Mouse (Mus musculus): Measurements from ENCODE around the gene Ptprj. TPM values are rescaled to one million over a fixed set of nuclear protein-coding genes. Genes with fewer than 3 reads are reported as not detected.
A peak's percentile ranks its signal among the peaks of the same experiment; 100 is the strongest.

Ptprj gene
- polyA plus RNA-seq, 1 experiment from 2014 or later, result 1.7 TPM

- Histone ChIP-seq H3K36me3 (no peaks in the 10 kb centered on the region), H3K4me2 (no peak overlapping the region), H3K27me3 (no peaks in the 10 kb centered on the region), H3K9me3 (replicated peaks) (no peaks in the 10 kb centered on the region), H3K4me3 (replicated peaks) (no peak overlapping the region), H3K9ac (no peak overlapping the region), H3K27ac (no peak overlapping the region), H3K4me1 (replicated peaks) (no peaks in the 10 kb centered on the region)
- ATAC-seq (ENCODE audit: low read depth) (no peak), DNase-seq (no peak)
- 75% methylated on average over 3 of the region's 3 CpGs for WGBS (ENCODE audit: insufficient replicate concordance)
Observed at GRCm38 (mm10) chr2:90601056-90601455, 20.6 kb upstream of the Ptprj start.

GRCm38 (mm10) chr2:90588141-90588540, 7.7 kb upstream of the Ptprj start:
- Histone ChIP-seq H3K4me1 (replicated peaks) (peaks cover 4% of the 10 kb centered on the region; the same call in 1 of the 2 replicates), H3K27ac (no peak overlapping the region), H3K4me3 (replicated peaks) (no peak overlapping the region), H3K9ac (no peak overlapping the region), H3K9me3 (replicated peaks) (no peaks in the 10 kb centered on the region), H3K27me3 (no peaks in the 10 kb centered on the region), H3K4me2 (no peak overlapping the region), H3K36me3 (no peaks in the 10 kb centered on the region)
- DNase-seq (no peak), ATAC-seq (ENCODE audit: low read depth) (no peak)
- WGBS (ENCODE audit: insufficient replicate concordance), result 52% methylated on average over 1 of the region's 1 CpGs

GRCm38 (mm10) chr2:90584506-90584905, 4.1 kb upstream of the Ptprj start:
- Histone ChIP-seq H3K27ac (no peak overlapping the region), H3K4me3 (replicated peaks) (no peak overlapping the region), H3K9ac (no peak overlapping the region), H3K9me3 (replicated peaks) (no peaks in the 10 kb centered on the region), H3K36me3 (no peaks in the 10 kb centered on the region), H3K27me3 (peaks cover 2% of the 10 kb centered on the region; the same call in 1 of the 2 replicates), H3K4me1 (replicated peaks) (peaks cover 26% of the 10 kb centered on the region), H3K4me2 (no peak overlapping the region)
- WGBS (ENCODE audit: insufficient replicate concordance), result 41% methylated on average over 4 of the region's 4 CpGs
- DNase-seq, result no peak
- ATAC-seq (ENCODE audit: low read depth), result no peak

GRCm38 (mm10) chr2:90583628-90584131, 3.2 kb upstream of the Ptprj start:
- no peak overlapping the region for H3K4me2 ChIP-seq
- ATAC-seq (ENCODE audit: low read depth), result no peak
- peaks cover 2% of the 10 kb centered on the region; the same call in 1 of the 2 replicates for H3K27me3 ChIP-seq
- WGBS (ENCODE audit: insufficient replicate concordance), result 46% methylated on average over 5 of the region's 5 CpGs
- no peak overlapping the region for H3K4me3 ChIP-seq (replicated peaks)
- peaks cover 34% of the 10 kb centered on the region for H3K4me1 ChIP-seq (replicated peaks)
- DNase-seq, result no peak
- H3K9ac ChIP-seq, result no peak overlapping the region
- H3K27ac ChIP-seq, result no peak overlapping the region
- H3K36me3 ChIP-seq, result no peaks in the 10 kb centered on the region
- no peaks in the 10 kb centered on the region for H3K9me3 ChIP-seq (replicated peaks)

GRCm38 (mm10) chr2:90582814-90583213, 2.4 kb upstream of the Ptprj start:
- Histone ChIP-seq H3K9me3 (replicated peaks) (no peaks in the 10 kb centered on the region), H3K4me1 (replicated peaks) (peaks cover 41% of the 10 kb centered on the region)
- WGBS (ENCODE audit: insufficient replicate concordance), result 62% methylated on average over 2 of the region's 2 CpGs

GRCm38 (mm10) chr2:90582311-90582710, 1.9 kb upstream of the Ptprj start:
- Histone ChIP-seq H3K27me3 (peaks cover 2% of the 10 kb centered on the region; the same call in 1 of the 2 replicates), H3K27ac (no peak overlapping the region), H3K4me3 (replicated peaks) (no peak overlapping the region), H3K4me1 (replicated peaks) (peaks cover 46% of the 10 kb centered on the region), H3K9ac (no peak overlapping the region), H3K36me3 (no peaks in the 10 kb centered on the region), H3K9me3 (replicated peaks) (no peaks in the 10 kb centered on the region), H3K4me2 (no peak overlapping the region)
- ATAC-seq (ENCODE audit: low read depth) (no peak), DNase-seq (no peak)
- 61% methylated on average over 4 of the region's 4 CpGs for WGBS (ENCODE audit: insufficient replicate concordance)

More at GRCm38 (mm10) chr2:90582814-90583213, 2.4 kb upstream of the Ptprj start:
- Histone ChIP-seq H3K4me2 (no peak overlapping the region), H3K36me3 (no peaks in the 10 kb centered on the region), H3K4me3 (replicated peaks) (no peak overlapping the region), H3K9ac (no peak overlapping the region), H3K27me3 (peaks cover 2% of the 10 kb centered on the region; the same call in 1 of the 2 replicates), H3K27ac (no peak overlapping the region)
- DNase-seq, result no peak
- no peak for ATAC-seq (ENCODE audit: low read depth)

- Histone ChIP-seq H3K9ac (no peak overlapping the region), H3K4me3 (replicated peaks) (no peak overlapping the region), H3K27ac (no peak overlapping the region), H3K4me2 (0 out of 2 replicates have a peak overlapping the region, but pooled peaks have one; percentile 100), H3K36me3 (no peaks in the 10 kb centered on the region), H3K4me1 (replicated peaks) (peaks cover 52% of the 10 kb centered on the region), H3K27me3 (peaks cover 2% of the 10 kb centered on the region; the same call in 1 of the 2 replicates), H3K9me3 (replicated peaks) (no peaks in the 10 kb centered on the region)
- WGBS (ENCODE audit: insufficient replicate concordance), result 37% methylated on average over 1 of the region's 1 CpGs
- DNase-seq (no peak), ATAC-seq (ENCODE audit: low read depth) (no peak)
Observed at GRCm38 (mm10) chr2:90581796-90582125, 1.3 kb upstream of the Ptprj start.

GRCm38 (mm10) chr2:90581006-90581795, 754 bp upstream of the Ptprj start:
- H3K27me3 ChIP-seq, result peaks cover 2% of the 10 kb centered on the region; the same call in 1 of the 2 replicates
- peaks cover 57% of the 10 kb centered on the region for H3K4me1 ChIP-seq (replicated peaks)
- ATAC-seq (ENCODE audit: low read depth), result peak; percentile 29
- peak overlapping the region; percentile 100 for H3K4me2 ChIP-seq
- WGBS (ENCODE audit: insufficient replicate concordance), result 9% methylated on average over 11 of the region's 11 CpGs
- H3K36me3 ChIP-seq, result no peaks in the 10 kb centered on the region
- H3K9ac ChIP-seq, result peak overlapping the region; percentile 92
- no peaks in the 10 kb centered on the region for H3K9me3 ChIP-seq (replicated peaks)
- peak overlapping the region; percentile 78 for H3K4me3 ChIP-seq (replicated peaks)
- no peak for DNase-seq
- H3K27ac ChIP-seq, result peak overlapping the region; percentile 76; the same call in 1 of the 2 replicates

GRCm38 (mm10) chr2:90579728-90580235, 665 bp downstream of the Ptprj start:
- H3K4me1 ChIP-seq (replicated peaks), result peaks cover 71% of the 10 kb centered on the region
- no peaks in the 10 kb centered on the region for H3K9me3 ChIP-seq (replicated peaks)
- peak overlapping the region; percentile 92 for H3K9ac ChIP-seq
- peaks cover 2% of the 10 kb centered on the region; the same call in 1 of the 2 replicates for H3K27me3 ChIP-seq
- H3K27ac ChIP-seq, result peak overlapping the region; percentile 76
- H3K36me3 ChIP-seq, result no peaks in the 10 kb centered on the region
- H3K4me3 ChIP-seq (replicated peaks), result peak overlapping the region; percentile 78
- peak; percentile 60 for ATAC-seq (ENCODE audit: low read depth)
- peak; percentile 46 for DNase-seq
- WGBS (ENCODE audit: insufficient replicate concordance), result 0% methylated on average over 44 of the region's 44 CpGs
- H3K4me2 ChIP-seq, result peak overlapping the region; percentile 100

- Histone ChIP-seq H3K27me3 (peaks cover 2% of the 10 kb centered on the region; the same call in 1 of the 2 replicates), H3K9me3 (replicated peaks) (no peaks in the 10 kb centered on the region), H3K4me1 (replicated peaks) (peaks cover 77% of the 10 kb centered on the region), H3K36me3 (no peaks in the 10 kb centered on the region), H3K27ac (peak overlapping the region; percentile 76), H3K4me3 (replicated peaks) (peak overlapping the region; percentile 78), H3K4me2 (peak overlapping the region; percentile 100), H3K9ac (peak overlapping the region; percentile 92)
- peak; percentile 6 for ATAC-seq (ENCODE audit: low read depth)
- no peak for DNase-seq
- WGBS (ENCODE audit: insufficient replicate concordance), result under 1% methylated on average over 23 of the region's 23 CpGs
Observed at GRCm38 (mm10) chr2:90579038-90579727, 1.3 kb downstream of the Ptprj start.
